Mouse (Mus musculus): Measurements from ENCODE around the gene Drc1.

Drc1 gene

GRCm38 (mm10) chr5:30287106-30287882 lies 6.1 kb downstream of the Drc1 start:
- DNase-seq, result no peak

GRCm38 (mm10) chr5:30340815-30341214 lies 59.6 kb downstream of the Drc1 start:
- no peak for DNase-seq

GRCm38 (mm10) chr5:30341601-30342365 lies 60.6 kb downstream of the Drc1 start:
- peak; percentile 63 for DNase-seq

- DNase-seq, result no peak
Observed at GRCm38 (mm10) chr5:30342601-30343015, 61.4 kb downstream of the Drc1 start.

GRCm38 (mm10) chr5:30343107-30343506 lies 61.9 kb downstream of the Drc1 start:
- DNase-seq, result peak; percentile 86

GRCm38 (mm10) chr5:30343886-30344285 lies 62.7 kb downstream of the Drc1 start:
- DNase-seq, result no peak

- peak; percentile 83 for DNase-seq
Observed at GRCm38 (mm10) chr5:30353605-30354004, 72.4 kb downstream of the Drc1 start.

GRCm38 (mm10) chr5:30355114-30355513 lies 73.9 kb downstream of the Drc1 start:
- peak; percentile 56 for DNase-seq

GRCm38 (mm10) chr5:30355559-30356159 lies 74.5 kb downstream of the Drc1 start:
- no peak for DNase-seq

- DNase-seq, result no peak
Observed at GRCm38 (mm10) chr5:30356647-30357046, 75.5 kb downstream of the Drc1 start.

GRCm38 (mm10) chr5:30358436-30359099 lies 77.4 kb downstream of the Drc1 start:
- no peak for DNase-seq

- DNase-seq, result no peak
Observed at GRCm38 (mm10) chr5:30367405-30367804, 86.2 kb downstream of the Drc1 start.

- DNase-seq, result peak; percentile 76
Observed at GRCm38 (mm10) chr5:30369426-30369825, 88.2 kb downstream of the Drc1 start.

GRCm38 (mm10) chr5:30382876-30383275 lies 101.7 kb downstream of the Drc1 start:
- no peak for DNase-seq

GRCm38 (mm10) chr5:30387726-30388125 lies 106.5 kb downstream of the Drc1 start:
- no peak for DNase-seq

- no peak for DNase-seq
Observed at GRCm38 (mm10) chr5:30389836-30390235, 108.6 kb downstream of the Drc1 start.

GRCm38 (mm10) chr5:30391473-30391872 lies 110.3 kb downstream of the Drc1 start:
- peak; percentile 75 for DNase-seq

GRCm38 (mm10) chr5:30400521-30400920 lies 119.3 kb downstream of the Drc1 start:
- no peak for DNase-seq

- no peak for DNase-seq
Observed at GRCm38 (mm10) chr5:30401165-30401564, 120.0 kb downstream of the Drc1 start.

- DNase-seq, result peak; percentile 38
Observed at GRCm38 (mm10) chr5:30406876-30407275, 125.7 kb downstream of the Drc1 start.

- DNase-seq, result no peak
Observed at GRCm38 (mm10) chr5:30411524-30411923, 130.3 kb downstream of the Drc1 start.

GRCm38 (mm10) chr5:30415381-30415780 lies 134.2 kb downstream of the Drc1 start:
- no peak for DNase-seq

- DNase-seq, result peak; percentile 13
Observed at GRCm38 (mm10) chr5:30415876-30416275, 134.7 kb downstream of the Drc1 start.
